10 mouse cellular contexts compared by ENCODE assay signal in the genomic region with DNA sequence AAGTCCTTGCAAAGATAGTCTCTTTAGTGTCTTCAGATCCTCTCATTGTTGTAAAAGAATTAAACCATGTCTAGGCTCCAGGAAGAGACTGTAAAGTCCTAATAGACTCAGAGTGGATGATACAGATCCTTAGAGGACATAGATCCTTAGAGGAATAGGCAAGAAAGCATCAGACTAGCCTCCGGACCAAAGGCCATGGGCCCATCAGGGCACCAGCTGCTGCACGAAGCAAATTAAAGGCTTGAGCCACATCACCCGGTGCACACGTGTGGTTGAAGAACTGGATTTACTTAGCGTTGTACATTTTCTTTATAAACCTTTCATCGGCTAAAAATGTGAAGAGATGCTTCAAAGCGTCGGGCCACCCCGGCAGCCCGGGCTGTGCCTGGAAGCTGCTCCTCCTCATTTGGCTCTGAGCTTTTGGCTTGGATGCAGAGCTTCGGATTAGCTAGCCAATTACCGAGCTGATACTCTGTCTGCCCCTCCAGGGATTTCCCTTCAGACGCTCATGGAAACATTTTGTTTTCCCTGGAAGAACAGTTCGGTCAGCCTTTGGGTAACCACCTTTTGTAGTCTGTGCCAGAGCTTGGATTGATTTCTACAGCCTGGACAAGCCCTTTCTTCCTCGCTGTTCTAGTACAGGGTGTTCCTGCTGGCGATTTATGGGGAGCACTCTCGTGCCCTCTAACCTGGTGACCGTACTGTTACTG.
DNase-seq lines count a peak whose midpoint lies in the region; ATAC-seq lines count a peak whose summit lies in the region.
"Had no signal": no experiment of that assay in that cellular context is flagged by ENCODE, and none has a peak within 500 bp of the region (broad histone marks: within the 10 kb centered on the region; RNA-seq: fewer than 3 reads in every experiment).

No protein-coding gene starts in this region.

- H3K9me3 ChIP-seq in embryonic facial prominence, embryonic 15.5 days (replicated peaks): no peaks in the 10 kb centered on the region
- H3K9me3 ChIP-seq in liver, embryonic 12.5 days (replicated peaks): no peaks in the 10 kb centered on the region
- H3K9me3 ChIP-seq: heart, embryonic 13.5 days had no signal

- peak overlapping the region; percentile 13; the same call in 1 of the 2 replicates for H3K27ac ChIP-seq in embryonic facial prominence, embryonic 15.5 days (replicated peaks)
- H3K27ac ChIP-seq in liver, embryonic 12.5 days: no peak overlapping the region
- H3K27ac ChIP-seq: heart, embryonic 13.5 days had no signal

- H3K4me3 ChIP-seq in embryonic facial prominence, embryonic 15.5 days (replicated peaks): no peak overlapping the region
- no peak overlapping the region for H3K4me3 ChIP-seq in liver, embryonic 12.5 days
- H3K4me3 ChIP-seq: heart, embryonic 13.5 days; myocyte had no signal

- WGBS in embryonic facial prominence, embryonic 15.5 days: 48% methylated on average over 18 of the region's 18 CpGs
- WGBS in liver, embryonic 12.5 days (ENCODE audit: insufficient replicate concordance): 74% methylated on average over 18 of the region's 18 CpGs

- H3K27me3 ChIP-seq in embryonic facial prominence, embryonic 15.5 days: no peaks in the 10 kb centered on the region
- H3K27me3 ChIP-seq in liver, embryonic 12.5 days (replicated peaks): no peaks in the 10 kb centered on the region
- H3K27me3 ChIP-seq: heart, embryonic 13.5 days had no signal

- ATAC-seq in embryonic facial prominence, embryonic 15.5 days (ENCODE audit: insufficient number of reproducible peaks, low FRiP score, low TSS enrichment, low read depth): peak; percentile 63; the same call in 1 of the 2 replicates
- no peak for ATAC-seq in liver, embryonic 12.5 days
- ATAC-seq in erythroid progenitor cell, adult 5-6 weeks (replicated peaks; ENCODE audit: low FRiP score, poor library complexity, severe bottlenecking): no peak

- no peak overlapping the region for H3K9ac ChIP-seq in embryonic facial prominence, embryonic 15.5 days
- no peak overlapping the region for H3K9ac ChIP-seq in liver, embryonic 12.5 days
- H3K9ac ChIP-seq: heart, embryonic 13.5 days had no signal

- 0 out of 2 replicates have a peak, but pooled peaks cover 6% of the 10 kb centered on the region for H3K4me1 ChIP-seq in embryonic facial prominence, embryonic 15.5 days
- H3K4me1 ChIP-seq in liver, embryonic 12.5 days: no peaks in the 10 kb centered on the region
- H3K4me1 ChIP-seq: heart, embryonic 13.5 days had no signal

- H3K4me2 ChIP-seq in embryonic facial prominence, embryonic 15.5 days (replicated peaks): no peak overlapping the region
- no peak overlapping the region for H3K4me2 ChIP-seq in liver, embryonic 12.5 days
- H3K4me2 ChIP-seq: heart, embryonic 13.5 days had no signal

- DNase-seq in thymus, adult 18-20 months: peak; percentile 2 to 8
- DNase-seq in thymus, postnatal 36 days: no peak
- DNase-seq in heart, postnatal 4 days: peak; percentile 29
- peak; percentile 19 to 37 for DNase-seq in left cerebral cortex, adult 9 months (ENCODE audit: low spot score in 2 of 2)
- DNase-seq in retina, adult 2 months (ENCODE audit: low read depth, low spot score): peak; percentile 11

- H3K36me3 ChIP-seq in embryonic facial prominence, embryonic 15.5 days: no peaks in the 10 kb centered on the region
- H3K36me3 ChIP-seq in liver, embryonic 12.5 days: no peaks in the 10 kb centered on the region
- H3K36me3 ChIP-seq: heart, embryonic 13.5 days had no signal

Comparison
In these comparisons a context has a peak if more than half of its experiments do, and no peak if none do; other contexts are left out.
1. DNase-seq: peak in thymus, adult 18-20 months (2 of 2), heart, postnatal 4 days (single experiment), left cerebral cortex, adult 9 months (2 of 2) and retina, adult 2 months (single experiment); none in thymus, postnatal 36 days (0 of 2).